Mouse (Mus musculus) large intestine, adult 2 months (tissue): ENCODE data around the gene Zfp711. TPM values are rescaled to one million over a fixed set of nuclear protein-coding genes. Genes with fewer than 3 reads are reported as not detected.

ENCODE experiments used
- DNase-seq: peaks from one replicate; pipeline ENCODE4 v3.0.0-alpha.2; 2012; ENCODE audit warnings: low read depth, low spot score
- WGBS: fragments of 180-500 bp; shearing (Covaris S2); methylation state at CpG from one replicate; pipeline ENCODE4 v1.1.7; 2018; 5-methylcytosine and 5-hydroxymethylcytosine counted together
- polyA plus RNA-seq: library from polyadenylated mRNA; depleted of rRNA; stranded (reverse); fragments of >200 nt; gene quantifications from 2 replicates; pipeline ENCODE4 v1.2.3, GENCODE M21; 2012; rRNA removed

Zfp711 gene
- 0.11 and 0.23 TPM in 2 replicates for polyA plus RNA-seq

- DNase-seq, result no peak
- WGBS, result 20% methylated on average over 78 of the region's 79 CpGs
Observed at GRCm38 (mm10) chrX:112600511-112601305, at the start of gene Zfp711. Gene Zfp711 (plus strand): TSS chrX:112600526.

GRCm38 (mm10) chrX:112567716-112568115 lies 32.6 kb upstream of the Zfp711 start:
- WGBS, result 68% methylated on average over 2 of the region's 2 CpGs

GRCm38 (mm10) chrX:112601306-112602120 lies 1.2 kb downstream of the Zfp711 start:
- 30% methylated on average over 79 of the region's 81 CpGs for WGBS
- DNase-seq, result no peak

More at GRCm38 (mm10) chrX:112567716-112568115, 32.6 kb upstream of the Zfp711 start:
- DNase-seq, result no peak

- 45% methylated on average over 1 of the region's 1 CpGs for WGBS
Observed at GRCm38 (mm10) chrX:112675525-112675924, 75.2 kb downstream of the Zfp711 start.

GRCm38 (mm10) chrX:112680605-112681004 lies 80.3 kb downstream of the Zfp711 start:
- no peak for DNase-seq
- WGBS, result 72% methylated on average over 5 of the region's 5 CpGs

More at GRCm38 (mm10) chrX:112675525-112675924, 75.2 kb downstream of the Zfp711 start:
- DNase-seq, result no peak

Other genes with a start within 250 kb of the Zfp711 start
- gene Satl1, start 193.7 kb upstream of the Zfp711 start, polyA plus RNA-seq, result not detected in 2 replicates
- gene 2010106E10Rik, start 105.3 kb upstream of the Zfp711 start, polyA plus RNA-seq, result 33.1 and 93.2 TPM in 2 replicates
- 3.0 and 5.3 TPM in 2 replicates for gene Pof1b, start 98.1 kb downstream of the Zfp711 start, polyA plus RNA-seq